Mouse (Mus musculus) heart, embryonic 10.5 days (tissue): ENCODE results near the gene Stat5b. TPM values are rescaled to one million over a fixed set of nuclear protein-coding genes. Genes with fewer than 3 reads are reported as not detected.
"Not testable (repeated sequence)": the region's sequence is repeated elsewhere in the genome, so short reads cannot be mapped to it uniquely, and the experiment has no call there.

Source experiments
- DNase-seq: peaks from one replicate; pipeline ENCODE4 v3.0.0-alpha.2; 2017; ENCODE audit warnings: low spot score
- H3K27ac ChIP-seq: fragments of 300-500 bp; sonication (generic); 2 replicates; pipeline ENCODE4 v1.5.1; 2016; ENCODE audit warnings: mild to moderate bottlenecking
- H3K27me3 ChIP-seq: fragments of 300-500 bp; sonication (generic); 2 replicates; pipeline ENCODE4 v1.6.1; 2016; ENCODE audit warnings: mild to moderate bottlenecking; ENCODE audit not compliant: poor library complexity, insufficient read depth, severe bottlenecking
- H3K36me3 ChIP-seq: fragments of 300-500 bp; sonication (generic); 2 replicates; pipeline ENCODE4 v1.6.1; 2016; ENCODE audit warnings: mild to moderate bottlenecking, moderate library complexity
- H3K4me1 ChIP-seq: fragments of 300-500 bp; sonication (generic); 2 replicates; pipeline ENCODE4 v1.6.1; 2016; ENCODE audit warnings: mild to moderate bottlenecking
- H3K4me3 ChIP-seq: fragments of 300-500 bp; sonication (generic); 2 replicates; pipeline ENCODE4 v1.5.1; 2016; ENCODE audit warnings: mild to moderate bottlenecking, moderate library complexity
- H3K9me3 ChIP-seq: fragments of 300-500 bp; sonication (generic); 2 replicates; pipeline ENCODE4 v1.6.1; 2016; ENCODE audit warnings: mild to moderate bottlenecking, moderate library complexity
- WGBS: fragments of 180-500 bp; shearing (Covaris S2); methylation state at CpG from one replicate; pipeline ENCODE4 v1.1.7; 2016; 5-methylcytosine and 5-hydroxymethylcytosine counted together
- polyA plus RNA-seq: library from polyadenylated mRNA; unstranded; fragments of >200 nt; fragmentation: Nextera tagmentation; extraction: Ambion mirVana; gene quantifications from 2 replicates; pipeline ENCODE4 v1.2.1, GENCODE M21; 2016

The Stat5b gene
- polyA plus RNA-seq, 1 experiment from 2014 or later: 25.7 TPM

DNA sequence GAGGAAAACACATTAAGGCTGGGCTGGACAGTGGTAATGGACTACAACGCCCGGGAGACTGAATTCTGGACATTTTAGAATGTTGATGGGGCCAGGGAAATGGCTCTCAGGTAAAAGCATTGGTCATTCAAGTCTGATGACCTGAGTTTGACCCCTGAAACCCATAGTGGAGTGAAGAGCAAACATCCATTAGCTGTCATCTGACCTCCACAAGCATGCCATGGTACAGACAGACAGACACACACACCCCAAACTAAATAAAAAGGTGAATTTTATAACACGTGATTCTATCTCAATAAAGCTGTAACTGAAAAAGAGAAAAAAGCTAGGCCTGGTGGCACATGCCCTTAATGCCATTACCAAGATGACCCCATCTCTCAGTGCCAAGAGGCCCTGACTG, 34.2 kb downstream of the Stat5b start:
- H3K27ac ChIP-seq: peak overlapping the region; percentile 57; the same call in 1 of the 2 replicates
- H3K4me3 ChIP-seq: no peak overlapping the region
- 72% methylated on average over 3 of the region's 3 CpGs for WGBS
- no peaks in the 10 kb centered on the region for H3K27me3 ChIP-seq
- H3K9me3 ChIP-seq: no peaks in the 10 kb centered on the region; the same call in 1 of the 2 replicates
- H3K4me1 ChIP-seq: peaks cover 62% of the 10 kb centered on the region
- no peak for DNase-seq
- peaks cover 8% of the 10 kb centered on the region for H3K36me3 ChIP-seq

DNA sequence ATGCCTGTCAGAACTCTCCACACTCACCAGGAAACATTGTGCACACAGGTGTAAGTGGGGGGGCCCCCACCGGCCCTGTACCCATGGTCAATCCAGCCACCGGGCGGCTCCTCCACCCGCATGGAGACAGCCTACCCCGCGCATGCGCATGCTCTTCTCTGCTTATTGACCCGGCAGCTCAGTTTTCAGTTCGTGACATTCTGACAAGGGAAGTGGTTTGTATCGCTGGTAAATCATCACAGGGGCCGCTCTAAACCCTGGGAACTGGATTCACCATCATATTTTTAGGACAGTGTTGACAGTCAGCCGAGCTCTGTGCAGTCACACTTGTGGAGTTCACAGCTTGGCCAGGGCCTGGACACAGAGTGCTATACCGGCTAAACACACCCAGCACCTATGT, 36.0 kb downstream of the Stat5b start:
- WGBS: 35% methylated on average over 13 of the region's 13 CpGs
- Histone ChIP-seq H3K36me3 (peaks cover 13% of the 10 kb centered on the region), H3K27me3 (no peaks in the 10 kb centered on the region), H3K4me3 (peak overlapping the region; percentile 37), H3K9me3 (no peaks in the 10 kb centered on the region; the same call in 1 of the 2 replicates), H3K4me1 (peaks cover 59% of the 10 kb centered on the region), H3K27ac (peak overlapping the region; percentile 69)
- DNase-seq: peak; percentile 88

DNA sequence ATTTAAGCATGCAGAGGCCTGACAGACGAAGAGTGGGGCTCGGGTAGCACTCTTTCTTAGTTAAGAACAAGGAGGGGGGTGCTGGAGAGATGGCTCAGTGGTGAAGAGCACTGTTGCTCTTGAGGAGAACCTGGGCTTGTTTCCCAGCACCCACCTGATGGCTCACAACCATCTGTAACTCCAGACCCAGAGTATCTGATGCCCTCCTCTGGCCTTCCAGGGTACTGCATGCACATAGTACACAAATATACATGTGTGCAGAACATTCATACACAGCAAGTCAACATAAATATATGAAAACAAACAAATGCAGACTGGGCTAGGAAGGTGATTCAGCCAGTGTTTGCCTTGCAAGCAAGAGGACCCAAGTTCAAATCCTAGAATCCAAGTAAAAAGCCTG, 39.4 kb downstream of the Stat5b start:
- Histone ChIP-seq H3K4me3 (no peak overlapping the region), H3K27ac (peak overlapping the region; percentile 31), H3K36me3 (peaks cover 22% of the 10 kb centered on the region), H3K9me3 (no peaks in the 10 kb centered on the region; the same call in 1 of the 2 replicates), H3K4me1 (peaks cover 40% of the 10 kb centered on the region), H3K27me3 (no peaks in the 10 kb centered on the region)
- WGBS: 83% methylated on average over 2 of the region's 2 CpGs
- no peak for DNase-seq

DNA sequence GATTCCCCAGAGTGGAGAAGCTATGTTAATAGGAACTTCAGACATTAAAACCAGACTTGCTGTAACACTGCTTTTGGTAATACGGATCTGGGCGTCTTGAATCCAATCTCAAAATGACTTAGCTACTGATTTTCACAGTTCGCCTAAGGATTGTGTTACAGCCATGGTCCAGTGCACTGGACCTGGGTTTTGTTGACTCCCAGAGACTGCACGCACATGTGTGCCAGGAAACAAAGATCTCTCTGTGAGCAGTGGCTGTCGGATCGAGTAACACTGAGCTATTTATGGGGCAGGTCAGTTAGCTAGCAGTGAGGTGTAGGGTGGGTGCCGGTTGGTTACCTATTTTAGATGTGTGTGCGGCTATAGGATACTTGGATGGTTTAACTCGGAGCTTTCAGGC, 40.0 kb downstream of the Stat5b start:
- H3K4me1 ChIP-seq: peaks cover 38% of the 10 kb centered on the region
- H3K4me3 ChIP-seq: no peak overlapping the region
- no peak for DNase-seq
- peak overlapping the region; percentile 31 for H3K27ac ChIP-seq
- 46% methylated on average over 9 of the region's 9 CpGs for WGBS
- no peaks in the 10 kb centered on the region for H3K27me3 ChIP-seq
- no peaks in the 10 kb centered on the region; the same call in 1 of the 2 replicates for H3K9me3 ChIP-seq
- peaks cover 22% of the 10 kb centered on the region for H3K36me3 ChIP-seq

DNA sequence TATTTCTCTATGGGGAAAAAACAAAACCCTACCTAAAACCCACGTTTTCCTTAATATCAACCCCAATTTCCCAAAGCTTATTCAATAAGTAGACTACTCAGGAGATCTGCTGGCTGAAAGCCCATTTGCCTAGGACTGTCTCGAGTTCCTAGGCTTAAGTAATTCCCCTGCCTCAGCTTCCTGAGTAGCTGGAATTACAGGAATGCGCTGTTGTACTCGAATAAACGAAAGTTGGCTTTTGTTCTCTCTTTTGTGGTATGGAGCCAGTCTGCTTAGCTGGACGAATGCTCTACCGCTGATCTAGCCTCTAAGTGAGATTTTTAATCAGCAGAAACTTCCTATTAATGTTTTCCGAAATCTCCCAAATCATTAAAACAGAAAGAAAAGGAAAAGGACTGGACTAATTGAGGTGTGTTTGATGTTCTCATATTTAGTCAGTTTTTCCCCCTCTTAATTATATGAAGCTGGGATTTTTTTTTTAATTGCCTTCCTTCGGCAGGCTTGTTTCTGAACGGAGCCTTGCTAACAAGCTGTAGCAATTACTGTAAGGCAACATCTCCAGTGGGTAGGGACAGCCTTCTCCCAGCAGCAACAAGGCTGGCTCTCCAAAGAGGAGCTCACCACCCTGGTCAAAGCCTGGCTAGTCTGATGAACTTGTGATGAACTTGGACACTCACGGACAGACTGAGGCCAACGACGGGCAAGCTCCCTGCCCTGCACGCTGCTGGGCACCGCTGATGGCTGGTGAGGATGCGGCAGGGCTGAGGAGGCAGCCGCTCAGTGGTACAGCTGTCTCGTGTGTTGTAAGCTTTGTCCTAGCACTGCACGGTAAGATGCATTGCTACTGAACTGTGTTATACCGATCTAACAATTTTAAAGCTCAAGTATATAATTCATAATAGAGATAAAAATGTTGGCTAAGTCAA, 43.9 kb downstream of the Stat5b start:
- no peaks in the 10 kb centered on the region for H3K27me3 ChIP-seq
- peaks cover 50% of the 10 kb centered on the region for H3K36me3 ChIP-seq
- WGBS: 76% methylated on average over 20 of the region's 20 CpGs
- peaks cover 5% of the 10 kb centered on the region; the same call in 1 of the 2 replicates for H3K9me3 ChIP-seq
- DNase-seq: no peak
- H3K27ac ChIP-seq: peak overlapping the region; percentile 71; the same call in 1 of the 2 replicates
- H3K4me3 ChIP-seq: no peak overlapping the region
- peaks cover 30% of the 10 kb centered on the region for H3K4me1 ChIP-seq

DNA sequence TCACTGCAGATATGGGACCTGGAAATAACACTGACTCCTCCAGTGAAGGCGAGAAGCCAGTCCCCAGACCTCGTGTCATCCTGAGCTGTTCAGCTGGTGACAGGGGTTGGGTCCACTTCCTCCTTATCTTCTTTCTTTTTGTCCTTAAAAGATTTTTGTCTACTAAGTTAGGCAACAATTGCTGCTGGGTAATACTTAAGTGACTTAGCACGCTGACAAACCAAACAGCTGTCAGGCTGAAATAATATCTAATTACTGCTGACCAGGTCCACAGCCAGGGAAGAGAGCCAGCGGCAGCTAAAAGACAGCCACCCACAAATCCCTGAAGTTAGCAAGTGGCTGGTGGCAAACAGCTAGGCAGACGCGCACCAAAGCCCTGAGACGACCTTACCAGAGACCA, 45.0 kb downstream of the Stat5b start:
- Histone ChIP-seq H3K36me3 (peaks cover 56% of the 10 kb centered on the region), H3K9me3 (peaks cover 5% of the 10 kb centered on the region; the same call in 1 of the 2 replicates), H3K4me3 (no peak overlapping the region; the same call in 1 of the 2 replicates), H3K27ac (peak overlapping the region; percentile 71; the same call in 1 of the 2 replicates), H3K27me3 (no peaks in the 10 kb centered on the region), H3K4me1 (peaks cover 30% of the 10 kb centered on the region)
- 36% methylated on average over 7 of the region's 7 CpGs for WGBS
- no peak for DNase-seq

DNA sequence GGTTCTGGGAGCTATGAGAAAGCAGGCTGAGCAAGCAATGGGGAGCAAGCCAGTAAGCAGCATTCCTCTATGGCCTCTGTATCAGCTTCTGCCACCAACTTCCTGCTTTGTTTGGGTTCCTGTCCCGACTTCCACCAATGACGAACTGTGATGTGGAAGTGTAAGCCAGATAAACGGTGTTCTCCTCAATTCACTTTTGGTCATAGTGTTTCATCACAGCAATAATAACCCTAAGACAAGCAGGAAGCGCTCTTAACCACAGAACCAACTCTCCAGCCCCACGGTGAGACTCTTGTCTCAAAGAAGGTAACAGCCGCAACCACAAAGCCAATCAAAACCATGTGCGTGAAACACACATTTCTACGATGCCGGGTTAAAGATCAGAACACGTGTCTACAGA, 46.1 kb downstream of the Stat5b start:
- 95% methylated on average over 10 of the region's 10 CpGs for WGBS
- Histone ChIP-seq H3K27ac (no peak overlapping the region), H3K27me3 (no peaks in the 10 kb centered on the region), H3K9me3 (peaks cover 5% of the 10 kb centered on the region; the same call in 1 of the 2 replicates), H3K36me3 (peaks cover 66% of the 10 kb centered on the region), H3K4me3 (no peak overlapping the region), H3K4me1 (peaks cover 31% of the 10 kb centered on the region)
- DNase-seq: no peak

DNA sequence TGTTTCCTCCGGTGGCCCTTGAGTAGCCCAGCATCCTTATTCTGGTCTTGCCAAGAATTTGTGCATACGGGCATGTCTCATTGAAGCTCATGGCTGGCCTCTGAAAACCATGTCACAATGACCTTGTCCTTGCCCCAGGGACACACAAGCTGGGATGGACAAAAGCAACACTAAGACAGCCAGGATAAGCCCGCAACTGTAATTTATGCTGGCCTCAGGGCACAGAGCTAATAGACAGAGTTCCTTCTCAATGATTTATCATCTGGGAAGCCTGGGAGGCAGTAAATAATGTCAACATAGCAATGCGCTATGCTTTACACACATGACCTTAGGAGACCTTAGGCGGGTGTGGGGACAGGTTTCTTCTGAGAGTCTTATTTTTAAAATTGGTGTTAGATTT, 51.1 kb downstream of the Stat5b start:
- no peak overlapping the region for H3K27ac ChIP-seq
- WGBS: 88% methylated on average over 5 of the region's 5 CpGs
- 0 out of 2 replicates have a peak, but pooled peaks cover 7% of the 10 kb centered on the region for H3K4me1 ChIP-seq
- no peak for DNase-seq
- H3K27me3 ChIP-seq: no peaks in the 10 kb centered on the region
- peaks cover 4% of the 10 kb centered on the region; the same call in 1 of the 2 replicates for H3K9me3 ChIP-seq
- peaks cover 79% of the 10 kb centered on the region for H3K36me3 ChIP-seq
- H3K4me3 ChIP-seq: no peak overlapping the region

DNA sequence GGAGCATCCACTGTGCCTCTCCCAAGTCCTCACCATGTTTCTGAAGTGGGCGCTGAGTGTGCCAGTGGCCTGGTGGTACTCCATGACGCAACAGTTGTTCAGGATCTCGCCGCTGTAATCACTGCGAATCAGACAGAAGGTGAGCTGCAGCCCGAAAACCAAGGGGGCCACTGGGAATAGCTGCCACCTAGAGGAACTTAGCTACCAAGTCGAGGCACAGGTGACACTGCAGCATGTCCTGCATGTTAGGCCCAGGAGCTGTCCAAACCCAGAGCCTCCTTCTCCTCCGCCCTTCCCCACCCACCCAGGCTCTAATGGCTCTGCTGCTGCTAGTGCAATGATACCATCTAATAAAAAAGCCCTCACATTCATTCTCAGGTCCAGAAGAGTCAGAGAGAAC, 53.9 kb downstream of the Stat5b start:
- peaks cover 71% of the 10 kb centered on the region for H3K36me3 ChIP-seq

DNA sequence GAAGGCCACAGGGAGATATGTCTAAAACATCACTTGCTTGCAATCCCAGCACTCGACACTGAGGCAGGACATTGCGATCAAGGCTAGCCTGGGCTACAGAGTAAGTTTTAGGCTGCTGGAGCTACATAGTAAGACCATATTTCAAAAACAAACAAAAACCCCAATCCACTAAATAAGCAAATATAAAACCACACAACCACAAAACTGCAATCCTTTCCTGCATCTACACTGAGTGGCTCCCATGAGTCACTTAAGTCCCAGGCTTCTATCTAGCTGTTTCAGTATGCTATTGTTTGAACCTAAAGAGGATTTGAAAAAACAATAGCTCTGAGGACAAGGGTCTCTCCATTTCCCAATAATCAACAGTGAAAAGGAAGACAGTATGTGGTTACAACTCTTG, 55.1 kb downstream of the Stat5b start:
- peaks cover 72% of the 10 kb centered on the region for H3K36me3 ChIP-seq
- WGBS: 97% methylated on average over 2 of the region's 2 CpGs
- no peaks in the 10 kb centered on the region for H3K27me3 ChIP-seq
- DNase-seq: no peak
- H3K9me3 ChIP-seq: no peaks in the 10 kb centered on the region
- H3K27ac ChIP-seq: no peak overlapping the region
- no peak overlapping the region for H3K4me3 ChIP-seq
- 0 out of 2 replicates have a peak, but pooled peaks cover 7% of the 10 kb centered on the region for H3K4me1 ChIP-seq

More for the DNA sequence above, 53.9 kb downstream of the Stat5b start:
- no peaks in the 10 kb centered on the region for H3K9me3 ChIP-seq
- H3K27me3 ChIP-seq: no peaks in the 10 kb centered on the region
- no peak overlapping the region for H3K4me3 ChIP-seq
- H3K27ac ChIP-seq: no peak overlapping the region
- 66% methylated on average over 8 of the region's 8 CpGs for WGBS
- H3K4me1 ChIP-seq: 0 out of 2 replicates have a peak, but pooled peaks cover 7% of the 10 kb centered on the region
- DNase-seq: no peak

DNA sequence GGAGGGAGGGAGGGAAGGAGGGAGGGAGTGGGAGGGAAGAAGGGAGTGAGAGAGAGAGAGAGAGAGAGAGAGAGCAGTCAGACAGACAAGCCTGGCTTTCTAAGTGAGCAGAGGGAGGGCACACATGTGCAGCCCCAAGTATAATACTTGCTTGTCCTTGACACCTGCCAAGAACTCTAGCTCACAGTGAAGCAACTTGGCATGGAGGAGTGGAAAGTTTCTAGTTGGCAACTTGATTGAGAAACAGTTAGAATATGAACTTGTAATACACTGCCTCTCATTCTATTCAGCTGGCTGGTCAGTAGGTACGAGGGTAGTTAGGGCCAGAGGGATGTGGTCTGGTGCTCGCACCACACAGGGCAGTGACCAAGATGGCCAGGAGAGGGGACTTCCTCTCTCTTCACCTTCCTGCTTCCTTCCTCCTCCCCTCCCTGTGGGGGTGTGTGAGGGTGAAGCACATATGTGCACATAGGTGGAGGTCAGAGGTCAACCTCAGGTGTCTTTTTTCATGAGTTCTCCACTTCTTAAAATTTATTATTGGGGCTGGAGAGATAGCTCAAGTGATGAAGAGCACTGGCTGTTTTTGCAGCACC, 59.0 kb downstream of the Stat5b start:
- DNase-seq: no peak
- Histone ChIP-seq H3K27ac (no peak overlapping the region), H3K27me3 (no peaks in the 10 kb centered on the region), H3K4me3 (no peak overlapping the region), H3K4me1 (no peaks in the 10 kb centered on the region), H3K36me3 (peaks cover 81% of the 10 kb centered on the region), H3K9me3 (no peaks in the 10 kb centered on the region)
- 84% methylated on average over 2 of the region's 2 CpGs for WGBS

DNA sequence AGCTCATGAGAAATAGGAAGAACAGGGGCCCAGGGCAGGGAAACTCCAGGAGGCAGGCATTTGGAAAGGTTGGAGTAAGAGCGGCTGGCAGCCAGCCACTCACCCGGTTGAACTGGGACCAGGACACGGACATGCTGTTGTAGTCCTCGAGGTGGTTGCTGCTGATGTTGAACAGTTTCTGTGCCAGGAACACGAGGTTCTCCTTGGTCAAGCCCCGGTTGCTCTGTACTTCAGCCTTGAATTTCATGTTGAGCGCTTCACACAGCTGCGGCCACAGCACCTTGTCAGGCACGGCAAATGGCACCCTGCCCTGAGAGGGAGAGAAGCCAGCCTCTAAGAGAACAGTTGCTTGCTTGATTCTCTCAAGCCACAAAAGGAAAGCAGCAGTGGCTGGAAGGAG, 59.9 kb downstream of the Stat5b start:
- H3K9me3 ChIP-seq, H3K27ac ChIP-seq, H3K27me3 ChIP-seq, DNase-seq, H3K4me1 ChIP-seq, H3K4me3 ChIP-seq: not testable (repeated sequence)
- WGBS: 82% methylated on average over 9 of the region's 9 CpGs
- peaks cover 82% of the 10 kb centered on the region for H3K36me3 ChIP-seq

DNA sequence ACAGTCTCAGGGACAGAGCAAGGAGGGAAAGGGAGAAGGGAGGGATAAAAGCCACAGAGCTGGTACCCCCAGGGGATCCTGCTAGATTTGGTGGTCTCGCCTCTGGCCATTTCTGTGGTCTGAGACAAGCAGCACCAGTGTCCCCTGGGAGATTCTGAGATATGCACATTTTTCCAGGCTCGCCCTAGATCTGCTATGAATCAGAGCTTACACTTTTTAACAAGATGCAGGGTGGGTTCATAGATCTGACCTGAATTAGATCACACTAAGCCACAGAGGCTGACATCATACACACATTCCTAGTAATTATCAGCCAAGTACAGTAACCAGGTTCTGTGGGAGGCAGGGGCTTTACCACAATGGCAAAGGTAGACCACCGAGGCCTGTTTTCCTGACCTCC, 60.8 kb downstream of the Stat5b start:
- Histone ChIP-seq H3K36me3 (peaks cover 89% of the 10 kb centered on the region), H3K27ac (no peak overlapping the region), H3K4me1 (no peaks in the 10 kb centered on the region), H3K27me3 (no peaks in the 10 kb centered on the region), H3K9me3 (no peaks in the 10 kb centered on the region), H3K4me3 (no peak overlapping the region)
- no peak for DNase-seq
- 82% methylated on average over 3 of the region's 3 CpGs for WGBS
